Mouse (Mus musculus): ENCODE results near the gene 1700001C02Rik. TPM values are rescaled to one million over a fixed set of nuclear protein-coding genes. Genes with fewer than 3 reads are reported as not detected.

The 1700001C02Rik gene
- total and polyA plus RNA-seq, 2 experiments from 2014 or later = not detected

GRCm38 (mm10) chr5:30524213-30524612 is 58.4 kb downstream of the 1700001C02Rik start:
- Histone ChIP-seq H3K9me3 (replicated peaks; ENCODE audit: control insufficient read depth, low read length) (no peaks in the 10 kb centered on the region), H3K4me2 (ENCODE audit: low read depth, low read length) (no peak overlapping the region), H3K4me1 (ENCODE audit: control insufficient read depth, insufficient read depth) (no peaks in the 10 kb centered on the region), H3K4me3 (ENCODE audit: low read depth, low read length) (no peak overlapping the region), H3K27ac (ENCODE audit: low read depth) (no peak overlapping the region), H3K36me3 (replicated peaks; ENCODE audit: control insufficient read depth, insufficient read depth, low read length) (no peaks in the 10 kb centered on the region), H3K9ac (replicated peaks; ENCODE audit: low read depth, low read length) (no peak overlapping the region), H3K27me3 (ENCODE audit: control insufficient read depth, insufficient read depth, low read length) (no peaks in the 10 kb centered on the region)
- ATAC-seq (ENCODE audit: insufficient read depth, low read depth) (no peak), DNase-seq (ENCODE audit: low spot score) (no peak)
- WGBS = 55% methylated on average over 3 of the region's 3 CpGs
- TF ChIP-seq EP300 (IDR thresholded peaks at IDR 0.05; ENCODE audit: low read depth) (no peak), CTCF (IDR thresholded peaks at IDR 0.05; ENCODE audit: low read depth) (no peak)

DNA sequence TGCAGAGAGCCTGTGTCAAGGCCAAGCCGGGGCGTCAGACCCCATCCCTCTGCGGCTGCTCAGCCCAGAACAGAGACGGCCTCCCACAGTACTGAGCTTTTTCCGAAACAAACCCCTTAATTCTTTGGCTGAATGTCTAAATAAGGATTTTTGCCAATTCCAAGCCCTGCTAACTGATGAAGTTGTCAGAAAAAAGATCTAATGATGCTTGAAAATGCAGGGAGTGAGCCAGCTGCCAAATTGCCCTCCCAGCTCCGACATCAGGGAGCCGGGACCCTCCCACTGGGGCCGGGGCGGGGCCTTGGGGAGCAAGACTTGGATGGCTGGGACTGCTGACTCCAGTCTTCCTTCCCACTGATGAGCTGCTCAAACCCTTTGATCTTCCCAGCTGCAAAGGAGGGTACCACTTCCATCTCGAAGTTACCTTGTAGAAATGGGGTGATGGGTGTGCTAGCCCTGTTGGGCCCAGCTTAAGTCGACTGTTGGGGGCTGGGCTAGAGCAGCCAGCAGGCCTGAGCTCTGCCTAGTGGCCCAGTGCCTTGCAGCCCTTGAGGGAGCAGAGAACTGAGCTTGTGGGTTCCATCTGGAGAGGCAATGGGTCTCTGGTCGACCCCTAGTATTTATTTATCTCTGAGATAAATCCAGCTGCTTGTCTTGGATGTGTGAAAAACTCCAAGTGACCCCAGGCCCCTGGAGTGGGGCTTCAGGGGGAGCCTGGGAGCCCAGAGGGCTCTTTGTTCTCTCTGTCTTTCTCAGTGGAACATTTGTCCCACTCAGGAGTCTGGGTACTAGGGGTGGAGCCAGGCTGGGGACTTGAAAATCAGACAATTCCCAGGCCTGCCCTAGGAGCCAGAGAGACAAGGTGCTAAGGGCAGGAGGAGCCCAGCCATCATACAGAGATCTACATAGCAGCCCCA is 60.3 kb downstream of the 1700001C02Rik start:
- no peaks in the 10 kb centered on the region for H3K4me1 ChIP-seq (ENCODE audit: control insufficient read depth, insufficient read depth)
- ATAC-seq (ENCODE audit: insufficient read depth, low read depth) (no peak), DNase-seq (ENCODE audit: low spot score) (no peak)
- no peak overlapping the region for H3K9ac ChIP-seq (replicated peaks; ENCODE audit: low read depth, low read length)
- H3K9me3 ChIP-seq (replicated peaks; ENCODE audit: control insufficient read depth, low read length) = no peaks in the 10 kb centered on the region
- 40% methylated on average over 12 of the region's 12 CpGs for WGBS
- no peaks in the 10 kb centered on the region; the same call in 1 of the 2 replicates for H3K27me3 ChIP-seq (ENCODE audit: control insufficient read depth, insufficient read depth, low read length)
- no peaks in the 10 kb centered on the region for H3K36me3 ChIP-seq (replicated peaks; ENCODE audit: control insufficient read depth, insufficient read depth, low read length)
- H3K27ac ChIP-seq (ENCODE audit: low read depth) = no peak overlapping the region
- H3K4me3 ChIP-seq (ENCODE audit: low read depth, low read length) = no peak overlapping the region
- H3K4me2 ChIP-seq (ENCODE audit: low read depth, low read length) = no peak overlapping the region
- TF ChIP-seq EP300 (IDR thresholded peaks at IDR 0.05; ENCODE audit: low read depth) = no peak

DNA sequence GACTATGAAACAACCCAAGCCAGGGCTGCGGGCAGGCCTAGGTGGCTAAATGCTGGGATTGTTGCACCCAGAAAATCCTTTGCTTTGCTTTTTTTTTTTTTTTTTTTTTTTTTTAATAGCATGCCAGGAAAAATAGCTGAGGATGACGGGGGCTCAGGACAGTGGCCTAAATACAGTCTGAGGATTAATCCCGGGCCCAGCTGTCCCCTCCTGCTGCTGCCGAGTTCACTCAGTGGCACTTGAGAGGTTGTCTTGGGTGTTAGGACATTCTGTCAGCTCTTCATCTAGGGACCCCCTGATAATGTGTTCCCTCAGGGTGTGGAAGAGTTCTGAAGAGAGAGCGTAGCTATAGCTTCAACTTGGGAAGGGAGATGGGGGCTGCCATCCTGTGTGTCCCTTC is 61.3 kb downstream of the 1700001C02Rik start:
- H3K4me1 ChIP-seq (ENCODE audit: control insufficient read depth, insufficient read depth) = no peaks in the 10 kb centered on the region
- no peak overlapping the region for H3K4me2 ChIP-seq (ENCODE audit: low read depth, low read length)
- H3K4me3 ChIP-seq (ENCODE audit: low read depth, low read length) = no peak overlapping the region
- H3K27ac ChIP-seq (ENCODE audit: low read depth) = no peak overlapping the region
- ATAC-seq (ENCODE audit: insufficient read depth, low read depth) (no peak), DNase-seq (ENCODE audit: low spot score) (no peak)
- 71% methylated on average over 5 of the region's 5 CpGs for WGBS
- H3K27me3 ChIP-seq (ENCODE audit: control insufficient read depth, insufficient read depth, low read length) = no peaks in the 10 kb centered on the region; the same call in 1 of the 2 replicates
- H3K9ac ChIP-seq (replicated peaks; ENCODE audit: low read depth, low read length) = no peak overlapping the region
- no peaks in the 10 kb centered on the region for H3K9me3 ChIP-seq (replicated peaks; ENCODE audit: control insufficient read depth, low read length)
- TF ChIP-seq CTCF (IDR thresholded peaks at IDR 0.05; ENCODE audit: low read depth) (no peak), EP300 (IDR thresholded peaks at IDR 0.05; ENCODE audit: low read depth) (no peak)
- H3K36me3 ChIP-seq (replicated peaks; ENCODE audit: control insufficient read depth, insufficient read depth, low read length) = no peaks in the 10 kb centered on the region

GRCm38 (mm10) chr5:30528906-30529305 is 63.1 kb downstream of the 1700001C02Rik start:
- H3K27ac ChIP-seq (ENCODE audit: low read depth) = no peak overlapping the region
- ATAC-seq (ENCODE audit: insufficient read depth, low read depth) = no peak
- H3K4me2 ChIP-seq (ENCODE audit: low read depth, low read length) = no peak overlapping the region
- no peak for TF ChIP-seq EP300 (IDR thresholded peaks at IDR 0.05; ENCODE audit: low read depth)
- TF ChIP-seq CTCF (IDR thresholded peaks at IDR 0.05; ENCODE audit: low read depth) = no peak
- H3K9me3 ChIP-seq (replicated peaks; ENCODE audit: control insufficient read depth, low read length) = no peaks in the 10 kb centered on the region
- no peak for DNase-seq (ENCODE audit: low spot score)
- no peak overlapping the region for H3K9ac ChIP-seq (replicated peaks; ENCODE audit: low read depth, low read length)
- no peaks in the 10 kb centered on the region for H3K4me1 ChIP-seq (ENCODE audit: control insufficient read depth, insufficient read depth)
- no peaks in the 10 kb centered on the region; the same call in 1 of the 2 replicates for H3K27me3 ChIP-seq (ENCODE audit: control insufficient read depth, insufficient read depth, low read length)
- 50% methylated on average over 4 of the region's 4 CpGs for WGBS
- no peaks in the 10 kb centered on the region for H3K36me3 ChIP-seq (replicated peaks; ENCODE audit: control insufficient read depth, insufficient read depth, low read length)
- H3K4me3 ChIP-seq (ENCODE audit: low read depth, low read length) = no peak overlapping the region

Other genes with a start within 250 kb of the 1700001C02Rik start
- 49.1 and 76.1 TPM in 2 replicates for gene Selenoi, start 233.5 kb upstream of the 1700001C02Rik start, total RNA-seq (2014; rRNA removed; ENCODE audit: low replicate concordance)
- gene Selenoi, start 233.5 kb upstream of the 1700001C02Rik start, polyA plus RNA-seq (2015; fragmentation: Nextera tagmentation; extraction: Ambion mirVana) = 7.3 and 9.4 TPM in 2 replicates
- 0.19 and 0.89 TPM in 2 replicates for gene Drc1, start 184.7 kb upstream of the 1700001C02Rik start, total RNA-seq (2014; rRNA removed; ENCODE audit: low replicate concordance)
- 0.04 and 0.16 TPM in 2 replicates for gene Drc1, start 184.7 kb upstream of the 1700001C02Rik start, polyA plus RNA-seq (2015; fragmentation: Nextera tagmentation; extraction: Ambion mirVana)
- 0.04 TPM in 1 of 2 replicates, not detected in the other for gene Otof, start 4.1 kb upstream of the 1700001C02Rik start, total RNA-seq (2014; rRNA removed; ENCODE audit: low replicate concordance)
- 0.03 and 0.04 TPM in 2 replicates for gene Otof, start 4.1 kb upstream of the 1700001C02Rik start, polyA plus RNA-seq (2015; fragmentation: Nextera tagmentation; extraction: Ambion mirVana)
- gene Cib4, start 79.8 kb downstream of the 1700001C02Rik start, total RNA-seq (2014; rRNA removed; ENCODE audit: low replicate concordance) = not detected in 2 replicates
- not detected in 2 replicates for gene Cib4, start 79.8 kb downstream of the 1700001C02Rik start, polyA plus RNA-seq (2015; fragmentation: Nextera tagmentation; extraction: Ambion mirVana)
- gene Kcnk3, start 122.1 kb downstream of the 1700001C02Rik start, total RNA-seq (2014; rRNA removed; ENCODE audit: low replicate concordance) = 55.5 and 70.0 TPM in 2 replicates
- gene Kcnk3, start 122.1 kb downstream of the 1700001C02Rik start, polyA plus RNA-seq (2015; fragmentation: Nextera tagmentation; extraction: Ambion mirVana) = 36.4 and 45.3 TPM in 2 replicates
- 61.3 and 86.8 TPM in 2 replicates for gene Slc35f6, start 181.9 kb downstream of the 1700001C02Rik start, total RNA-seq (2014; rRNA removed; ENCODE audit: low replicate concordance)
- gene Slc35f6, start 181.9 kb downstream of the 1700001C02Rik start, polyA plus RNA-seq (2015; fragmentation: Nextera tagmentation; extraction: Ambion mirVana) = 30.5 and 31.7 TPM in 2 replicates
- gene Cenpa, start 200.7 kb downstream of the 1700001C02Rik start, total RNA-seq (2014; rRNA removed; ENCODE audit: low replicate concordance) = 87.9 and 158 TPM in 2 replicates
- 128 and 158 TPM in 2 replicates for gene Cenpa, start 200.7 kb downstream of the 1700001C02Rik start, polyA plus RNA-seq (2015; fragmentation: Nextera tagmentation; extraction: Ambion mirVana)
- gene Dpysl5, start 245.5 kb downstream of the 1700001C02Rik start, total RNA-seq (2014; rRNA removed; ENCODE audit: low replicate concordance) = 3.7 and 4.7 TPM in 2 replicates
- gene Dpysl5, start 245.5 kb downstream of the 1700001C02Rik start, polyA plus RNA-seq (2015; fragmentation: Nextera tagmentation; extraction: Ambion mirVana) = 0.71 and 0.83 TPM in 2 replicates